Mouse (Mus musculus) hindbrain, embryonic 16.5 days (tissue): ENCODE data around the gene Psen2. TPM values are rescaled to one million over a fixed set of nuclear protein-coding genes. Genes with fewer than 3 reads are reported as not detected.
A peak's percentile ranks its signal among the peaks of the same experiment; 100 is the strongest.

Source experiments
- ATAC-seq: fragments of 200-750 bp; cut with Nextera tagmentation; 2 replicates; pipeline ENCODE4 v1.8.0; 2017; ENCODE audit warnings: moderate TSS enrichment, moderate library complexity
- H3K27ac ChIP-seq: fragments of 300-500 bp; sonication (generic); 2 replicates; pipeline ENCODE4 v1.5.1; 2014; ENCODE audit warnings: low read depth, mild to moderate bottlenecking, control low read depth, low read length, moderate library complexity
- H3K27me3 ChIP-seq: fragments of 300-500 bp; sonication (generic); replicated peaks from 2 replicates; pipeline ENCODE4 v1.6.1; 2014; ENCODE audit warnings: low read length; ENCODE audit not compliant: control insufficient read depth, insufficient read depth
- H3K36me3 ChIP-seq: fragments of 300-500 bp; sonication (generic); 2 replicates; pipeline ENCODE4 v1.6.1; 2014; ENCODE audit warnings: mild to moderate bottlenecking, low read length, moderate library complexity, mixed read lengths; ENCODE audit not compliant: control insufficient read depth, insufficient read depth
- H3K4me1 ChIP-seq: fragments of 300-500 bp; sonication (generic); 2 replicates; pipeline ENCODE4 v1.6.1; 2014; ENCODE audit warnings: low read depth, low read length; ENCODE audit not compliant: control insufficient read depth, insufficient read depth
- H3K4me2 ChIP-seq: fragments of 300-500 bp; sonication (generic); 2 replicates; pipeline ENCODE4 v1.6.1; 2014; ENCODE audit warnings: mild to moderate bottlenecking, low read length, control low read depth, moderate library complexity
- H3K4me3 ChIP-seq: fragments of 300-500 bp; sonication (generic); 2 replicates; pipeline ENCODE4 v1.5.1; 2014; ENCODE audit warnings: mild to moderate bottlenecking, low read length, control low read depth, moderate library complexity
- H3K9ac ChIP-seq: fragments of 300-500 bp; sonication (generic); 2 replicates; pipeline ENCODE4 v1.6.1; 2014; ENCODE audit warnings: low read depth, mild to moderate bottlenecking, control low read depth, low read length, moderate library complexity
- H3K9me3 ChIP-seq: fragments of 300-500 bp; sonication (generic); 2 replicates; pipeline ENCODE4 v1.6.1; 2014; ENCODE audit warnings: mild to moderate bottlenecking, low read length, moderate library complexity; ENCODE audit not compliant: control insufficient read depth
- WGBS: fragments of 180-500 bp; shearing (Covaris S2); extraction: QIAGEN DNeasy Blood & Tissue Kit; methylation state at CpG from one replicate; pipeline ENCODE4 v1.1.7; 2014; 5-methylcytosine and 5-hydroxymethylcytosine counted together
- polyA plus RNA-seq: library from polyadenylated mRNA; unstranded; fragments of >200 nt; fragmentation: Nextera tagmentation; extraction: Ambion mirVana; gene quantifications from 2 replicates; pipeline ENCODE4 v1.2.1, GENCODE M21; 2015

The Psen2 gene
- 17.7 and 22.2 TPM in 2 replicates for polyA plus RNA-seq

DNA sequence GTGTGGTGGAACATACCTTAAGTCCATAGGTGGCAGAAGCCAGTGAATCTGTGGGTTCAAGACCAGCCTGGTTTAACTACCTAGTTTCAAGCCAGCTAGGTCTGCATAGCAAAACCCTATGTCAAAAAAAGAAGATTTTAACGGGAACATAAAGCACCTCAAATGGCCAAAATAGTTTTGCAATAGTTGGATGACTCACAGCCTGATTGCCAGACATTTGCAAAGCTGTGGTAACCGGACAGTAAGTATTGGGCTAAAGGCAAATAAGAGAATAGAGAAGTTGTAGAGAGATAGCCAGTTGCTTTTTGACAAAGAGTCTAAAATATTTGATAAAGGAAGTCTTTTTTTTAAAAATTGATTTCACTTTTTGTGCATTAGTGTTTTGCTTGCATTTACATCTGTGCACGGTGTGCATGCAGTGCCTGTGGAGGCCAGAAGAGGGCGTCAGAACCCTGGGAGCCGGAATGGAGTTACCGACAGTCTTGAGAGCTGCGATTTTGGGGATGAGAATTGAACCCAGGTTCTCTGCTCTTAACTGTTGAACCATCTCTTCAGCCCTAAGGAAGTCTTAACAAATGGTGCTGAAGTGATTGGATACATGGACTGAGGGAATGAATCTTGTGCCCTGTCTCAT is at the start of gene Psen2:
TSS of gene Psen2 (minus strand) at position 75 of the 634 bp plus-strand sequence.
- H3K4me2 ChIP-seq = no peak within 1 kb of the TSS
- H3K9ac ChIP-seq = no peak within 1 kb of the TSS
- H3K27ac ChIP-seq = no peak within 1 kb of the TSS
- 26% methylated on average over 7 of the region's 7 CpGs for WGBS
- no peak within 1 kb of the TSS for H3K4me3 ChIP-seq
- peaks cover 5% of the 10 kb centered on the region; the same call in 1 of the 2 replicates for H3K27me3 ChIP-seq
- no peak for ATAC-seq
- no peaks in the 10 kb centered on the region for H3K9me3 ChIP-seq
- no peaks in the 10 kb centered on the region for H3K36me3 ChIP-seq
- no peaks in the 10 kb centered on the region for H3K4me1 ChIP-seq

DNA sequence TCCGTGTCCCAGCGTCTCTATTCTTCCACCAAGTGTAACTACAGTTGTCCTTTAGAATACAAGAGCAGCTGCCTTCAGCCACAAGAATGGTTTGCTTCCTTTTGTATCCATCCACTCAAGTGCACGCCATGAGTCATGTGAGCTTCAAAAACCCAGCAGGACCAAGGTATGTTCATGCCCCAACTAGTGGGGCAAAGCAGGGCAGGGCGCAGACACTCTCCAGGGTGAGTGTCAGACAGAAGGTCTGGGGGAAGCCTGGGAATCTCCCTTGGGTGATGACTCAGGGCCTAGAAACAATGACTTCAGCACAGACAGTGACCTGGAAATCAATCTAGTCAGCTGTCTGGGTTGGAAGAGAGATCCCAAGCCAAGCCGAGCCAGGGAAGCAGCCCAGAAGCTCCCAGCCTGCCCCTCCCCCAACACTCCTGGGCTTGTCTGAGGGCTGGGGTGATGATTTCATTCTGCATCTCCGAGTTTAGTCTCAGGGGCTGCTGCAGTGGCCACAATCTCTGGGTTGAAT is 49.6 kb upstream of the Psen2 start:
- Histone ChIP-seq H3K27ac (peak overlapping the region; percentile 48), H3K36me3 (no peaks in the 10 kb centered on the region), H3K27me3 (no peaks in the 10 kb centered on the region), H3K9me3 (no peaks in the 10 kb centered on the region), H3K4me3 (no peak overlapping the region), H3K9ac (no peak overlapping the region), H3K4me1 (peaks cover 18% of the 10 kb centered on the region), H3K4me2 (peak overlapping the region; percentile 71)
- ATAC-seq = peak; percentile 77
- 5% methylated on average over 6 of the region's 6 CpGs for WGBS

DNA sequence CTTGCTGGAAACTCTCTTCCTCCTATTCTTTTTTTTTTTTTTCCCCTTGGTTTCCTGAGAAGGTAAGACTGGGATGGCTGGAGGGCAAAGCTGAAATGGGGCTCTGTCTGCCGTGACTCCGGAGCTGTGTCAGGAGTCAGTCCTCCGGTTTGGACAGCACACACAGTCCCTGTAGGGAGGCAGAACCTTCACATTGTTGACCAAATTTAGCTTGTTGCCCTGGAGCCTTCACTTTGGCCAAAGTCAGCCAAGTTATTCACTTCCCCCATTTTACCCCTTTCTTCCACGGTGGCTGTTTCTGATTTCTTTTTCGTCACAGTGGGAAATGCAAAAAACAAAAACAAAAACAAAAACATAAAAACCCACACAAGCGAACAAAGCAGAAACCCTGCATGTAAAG is 49.0 kb upstream of the Psen2 start:
- H3K4me2 ChIP-seq = 0 out of 2 replicates have a peak overlapping the region, but pooled peaks have one; percentile 6
- H3K4me3 ChIP-seq = no peak overlapping the region
- 20% methylated on average over 6 of the region's 6 CpGs for WGBS
- H3K27me3 ChIP-seq = no peaks in the 10 kb centered on the region
- no peak overlapping the region for H3K9ac ChIP-seq
- ATAC-seq = no peak; the same call in 1 of the 2 replicates
- H3K27ac ChIP-seq = peak overlapping the region; percentile 48; the same call in 1 of the 2 replicates
- no peaks in the 10 kb centered on the region for H3K9me3 ChIP-seq
- no peaks in the 10 kb centered on the region for H3K36me3 ChIP-seq
- H3K4me1 ChIP-seq = peaks cover 18% of the 10 kb centered on the region

DNA sequence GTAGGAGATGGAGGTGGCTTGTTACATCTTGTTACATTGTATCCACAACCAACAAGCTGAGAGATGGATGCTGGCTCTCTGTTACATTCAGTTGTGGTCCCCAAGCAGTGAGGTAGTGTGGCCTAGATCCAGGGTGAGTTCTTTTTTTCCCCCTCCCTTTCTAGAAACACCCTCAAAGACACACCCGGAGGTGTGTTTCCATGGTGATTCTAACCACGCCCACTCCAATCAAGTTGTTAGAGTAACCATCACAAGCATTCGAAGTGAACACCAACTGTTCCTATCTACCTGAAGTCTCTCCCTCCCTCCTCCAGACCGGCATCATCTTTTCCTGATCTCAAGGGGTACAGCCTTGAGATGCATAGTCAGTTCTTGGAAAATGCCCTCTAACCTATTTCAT is 45.7 kb upstream of the Psen2 start:
- no peak overlapping the region for H3K4me2 ChIP-seq
- no peaks in the 10 kb centered on the region for H3K27me3 ChIP-seq
- H3K4me3 ChIP-seq = no peak overlapping the region
- H3K9me3 ChIP-seq = no peaks in the 10 kb centered on the region
- H3K27ac ChIP-seq = no peak overlapping the region
- no peak overlapping the region for H3K9ac ChIP-seq
- WGBS = 67% methylated on average over 4 of the region's 4 CpGs
- H3K36me3 ChIP-seq = no peaks in the 10 kb centered on the region
- no peak for ATAC-seq
- peaks cover 16% of the 10 kb centered on the region for H3K4me1 ChIP-seq

DNA sequence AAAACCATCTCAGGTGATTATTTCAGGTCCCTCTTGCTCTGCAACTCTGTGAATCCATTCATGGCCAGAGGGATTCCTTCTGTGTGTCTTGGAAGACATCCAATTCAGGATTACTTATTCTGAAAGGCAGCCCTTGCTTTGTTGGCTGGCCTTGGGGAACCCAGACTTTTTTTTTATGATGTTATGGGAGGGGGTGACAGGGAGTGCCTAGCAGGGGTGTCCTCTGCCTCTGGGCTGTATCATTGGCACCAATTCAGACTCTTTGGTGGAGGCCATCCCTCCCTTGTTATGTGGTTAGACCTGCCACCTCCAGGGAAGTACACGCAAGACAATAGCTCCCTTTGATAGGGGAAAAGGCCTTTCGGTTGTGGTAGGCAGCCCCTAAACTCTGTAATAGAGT is 44.4 kb upstream of the Psen2 start:
- H3K4me1 ChIP-seq = peaks cover 4% of the 10 kb centered on the region
- H3K27me3 ChIP-seq = no peaks in the 10 kb centered on the region
- no peak overlapping the region for H3K4me3 ChIP-seq
- H3K9ac ChIP-seq = no peak overlapping the region
- no peak overlapping the region for H3K27ac ChIP-seq
- no peak for ATAC-seq
- no peaks in the 10 kb centered on the region for H3K36me3 ChIP-seq
- no peaks in the 10 kb centered on the region for H3K9me3 ChIP-seq
- H3K4me2 ChIP-seq = no peak overlapping the region
- 53% methylated on average over 2 of the region's 2 CpGs for WGBS

DNA sequence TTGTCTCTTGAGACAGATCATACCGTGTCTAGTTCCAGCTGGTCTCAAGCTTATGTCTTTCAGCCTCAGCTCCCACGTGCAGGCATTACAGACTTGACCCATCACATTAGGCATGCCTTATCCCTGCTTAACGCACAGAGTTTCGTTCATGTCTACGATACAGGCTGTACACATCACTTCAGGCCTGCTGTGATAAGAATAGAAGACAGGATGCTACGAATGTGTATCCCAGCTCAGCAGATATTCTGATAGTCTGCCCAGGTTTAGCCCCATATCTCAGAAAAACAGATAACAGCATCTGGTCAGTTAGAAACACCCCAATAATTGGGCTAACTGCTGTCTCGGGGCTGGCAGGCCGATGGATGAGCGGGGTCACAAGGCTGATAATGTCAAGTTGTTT is 43.7 kb upstream of the Psen2 start:
- no peaks in the 10 kb centered on the region for H3K36me3 ChIP-seq
- no peaks in the 10 kb centered on the region for H3K9me3 ChIP-seq
- no peak overlapping the region for H3K4me2 ChIP-seq
- 72% methylated on average over 9 of the region's 9 CpGs for WGBS
- no peaks in the 10 kb centered on the region for H3K27me3 ChIP-seq
- no peak overlapping the region for H3K4me3 ChIP-seq
- no peak overlapping the region for H3K27ac ChIP-seq
- ATAC-seq = no peak
- H3K4me1 ChIP-seq = no peaks in the 10 kb centered on the region
- no peak overlapping the region for H3K9ac ChIP-seq

DNA sequence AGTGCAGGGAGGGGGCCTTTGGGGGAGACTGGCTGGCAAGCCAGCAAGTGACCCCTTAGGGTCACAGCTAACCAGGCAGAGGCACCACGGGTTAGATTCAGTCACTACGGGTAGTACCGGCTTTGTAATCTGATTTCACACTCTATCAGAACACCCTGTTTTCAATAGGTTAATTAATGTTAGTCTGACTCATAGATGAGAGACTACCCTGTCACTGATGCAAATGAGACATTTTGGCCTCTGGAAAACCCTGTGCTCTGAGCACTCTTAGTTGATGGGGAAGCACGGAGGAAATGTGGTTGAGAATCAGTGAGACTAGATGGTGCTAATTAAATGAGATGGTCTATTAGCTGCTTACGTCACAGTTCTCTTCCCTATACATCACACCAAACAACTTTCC is 40.4 kb upstream of the Psen2 start:
- no peak overlapping the region for H3K4me2 ChIP-seq
- H3K9me3 ChIP-seq = no peaks in the 10 kb centered on the region
- no peaks in the 10 kb centered on the region for H3K4me1 ChIP-seq
- WGBS = 36% methylated on average over 5 of the region's 5 CpGs
- no peak overlapping the region for H3K27ac ChIP-seq
- H3K4me3 ChIP-seq = no peak overlapping the region
- H3K36me3 ChIP-seq = no peaks in the 10 kb centered on the region
- no peaks in the 10 kb centered on the region for H3K27me3 ChIP-seq
- no peak for ATAC-seq
- no peak overlapping the region for H3K9ac ChIP-seq

DNA sequence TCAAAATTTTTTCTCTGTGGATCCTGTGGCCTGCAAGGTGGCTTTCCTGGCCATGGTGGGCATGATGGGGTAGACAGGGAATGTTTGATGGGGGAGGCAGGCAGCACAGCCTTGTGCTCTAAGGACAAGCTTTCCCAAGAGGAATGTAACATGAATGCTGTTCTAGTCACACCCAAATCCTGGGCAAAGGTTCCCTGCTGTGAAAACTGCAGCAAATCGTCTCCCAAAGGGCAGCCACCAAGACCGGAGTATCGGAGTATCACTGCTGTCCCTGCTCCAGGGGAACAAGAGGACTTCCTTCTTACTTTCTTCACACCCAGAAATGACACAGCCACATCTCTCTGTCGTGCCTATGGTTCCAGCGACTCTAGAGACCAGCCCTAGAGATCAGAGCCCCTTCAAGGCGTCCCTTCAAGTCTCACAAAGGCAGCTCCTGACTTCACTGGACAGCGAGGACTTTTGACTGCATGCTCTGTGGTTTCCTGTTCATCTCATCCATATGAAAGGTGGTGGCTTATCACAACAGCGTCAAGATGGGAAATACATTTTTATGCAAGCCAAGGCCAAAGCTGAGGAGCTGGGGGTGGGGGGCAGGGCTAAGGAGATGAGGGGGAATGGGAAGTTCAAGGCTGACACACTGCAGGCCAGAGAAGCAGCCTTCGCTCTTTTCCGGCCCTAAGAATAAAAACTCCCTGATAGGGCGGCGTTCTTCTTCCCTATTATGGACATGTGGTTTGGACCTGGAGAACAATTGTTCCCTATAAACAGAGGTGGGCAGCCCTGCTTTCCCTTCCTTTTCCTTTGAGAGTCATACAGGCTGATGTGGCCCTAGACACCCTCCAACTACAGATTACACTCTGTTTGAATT is 39.2 kb upstream of the Psen2 start:
- H3K36me3 ChIP-seq = no peaks in the 10 kb centered on the region
- H3K27me3 ChIP-seq = no peaks in the 10 kb centered on the region
- no peaks in the 10 kb centered on the region for H3K9me3 ChIP-seq
- no peak overlapping the region for H3K27ac ChIP-seq
- no peak overlapping the region for H3K9ac ChIP-seq
- H3K4me3 ChIP-seq = no peak overlapping the region
- ATAC-seq = no peak
- H3K4me1 ChIP-seq = no peaks in the 10 kb centered on the region
- no peak overlapping the region for H3K4me2 ChIP-seq
- 60% methylated on average over 12 of the region's 12 CpGs for WGBS

DNA sequence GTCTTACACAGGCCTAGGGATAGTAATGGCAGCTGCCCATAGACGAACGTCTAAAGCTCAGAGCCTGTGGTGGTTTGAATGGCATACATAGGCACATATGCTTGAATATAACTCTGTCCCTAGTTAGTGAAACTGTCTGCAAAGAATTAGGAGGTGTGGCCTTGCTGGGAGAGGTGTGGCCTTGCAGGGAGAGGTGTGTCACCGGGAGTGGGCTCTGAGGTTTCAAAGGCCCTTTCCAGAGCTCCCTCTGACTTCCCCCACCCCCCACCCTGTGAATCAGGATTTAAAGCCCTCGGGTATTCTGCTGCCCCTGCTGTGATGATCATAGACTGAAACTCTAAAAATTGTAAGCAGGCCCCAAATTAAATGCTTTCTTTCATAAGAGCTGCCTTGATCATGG is 37.8 kb upstream of the Psen2 start:
- Histone ChIP-seq H3K4me1 (no peaks in the 10 kb centered on the region), H3K27ac (no peak overlapping the region), H3K4me3 (no peak overlapping the region), H3K9me3 (no peaks in the 10 kb centered on the region), H3K27me3 (no peaks in the 10 kb centered on the region), H3K4me2 (no peak overlapping the region), H3K36me3 (no peaks in the 10 kb centered on the region), H3K9ac (no peak overlapping the region)
- 52% methylated on average over 4 of the region's 4 CpGs for WGBS
- ATAC-seq = no peak
